Comparison of ENCODE assay signal across 13 mouse cellular contexts in genomic region chr4:129384440-129384839, GRCm38 (mm10). TPM values are rescaled to one million over a fixed set of nuclear protein-coding genes. Genes with fewer than 3 reads are reported as not detected.
DNase-seq lines count a peak whose midpoint lies in the region; ATAC-seq and TF ChIP-seq lines count a peak whose summit lies in the region.
"Had no signal": no experiment of that assay in that cellular context is flagged by ENCODE, and none has a peak within 500 bp of the region (broad histone marks: within the 10 kb centered on the region; RNA-seq: fewer than 3 reads in every experiment).

No protein-coding gene starts in this region.

- no peak overlapping the region for H3K4me3 ChIP-seq in liver, adult 2 months (ENCODE audit: insufficient read depth, low read depth, low read length)
- no peak overlapping the region for H3K4me3 ChIP-seq in liver, embryonic 11.5 days (ENCODE audit: low read depth, low read length)
- H3K4me3 ChIP-seq in heart, embryonic 13.5 days, result no peak overlapping the region
- H3K4me3 ChIP-seq in kidney, embryonic 15.5 days (replicated peaks), result no peak overlapping the region
- H3K4me3 ChIP-seq: embryonic facial prominence, embryonic 15.5 days; limb, embryonic 15.5 days had no signal

- H3K27me3 ChIP-seq in liver, adult 2 months (ENCODE audit: control insufficient read depth, insufficient read depth, low read length), result no peaks in the 10 kb centered on the region
- peaks cover 4% of the 10 kb centered on the region; the same call in 1 of the 2 replicates for H3K27me3 ChIP-seq in liver, embryonic 11.5 days (replicated peaks; ENCODE audit: control insufficient read depth, insufficient read depth, low read length)
- H3K27me3 ChIP-seq in heart, embryonic 13.5 days (replicated peaks), result peaks cover 5% of the 10 kb centered on the region; the same call in 1 of the 2 replicates
- H3K27me3 ChIP-seq in kidney, embryonic 15.5 days, result no peaks in the 10 kb centered on the region
- H3K27me3 ChIP-seq: embryonic facial prominence, embryonic 15.5 days; limb, embryonic 15.5 days had no signal

- DNase-seq in liver, adult 2 months (ENCODE audit: extremely low read depth, low read depth, low spot score), result peak; percentile 53
- no peak for DNase-seq in liver, embryonic 11.5 days (ENCODE audit: low spot score)
- DNase-seq in lung, postnatal 4 days, result peak; percentile 64 to 82
- DNase-seq in spleen, postnatal 14 days (ENCODE audit: low spot score in 2 of 2), result no peak
- DNase-seq in retina, postnatal 1 day, result no peak
- no peak for DNase-seq in layer of hippocampus, adult 8-10 months (ENCODE audit: low spot score in 2 of 2)
- DNase-seq: adrenal gland, adult 8-10 months; cerebellum, adult 2 months; thymus, postnatal 4 days had no signal

- 29% methylated on average over 6 of the region's 6 CpGs for WGBS in liver, adult 2 months
- 32% methylated on average over 6 of the region's 6 CpGs for WGBS in liver, embryonic 11.5 days
- 16% methylated on average over 6 of the region's 6 CpGs for WGBS in heart, embryonic 13.5 days
- WGBS in kidney, embryonic 15.5 days, result 14% methylated on average over 6 of the region's 6 CpGs

- no peak for TF ChIP-seq POLR2A in liver, adult 2 months (IDR thresholded peaks at IDR 0.05; ENCODE audit: extremely low read depth, insufficient read depth, low read length)

- peak overlapping the region; percentile 62; the same call in 1 of the 2 replicates for H3K27ac ChIP-seq in liver, adult 2 months (replicated peaks; ENCODE audit: insufficient read depth, low read depth, low read length)
- no peak overlapping the region; the same call in 1 of the 2 replicates for H3K27ac ChIP-seq in liver, embryonic 11.5 days (ENCODE audit: low read depth, low read length)
- H3K27ac ChIP-seq in heart, embryonic 13.5 days (replicated peaks), result peak overlapping the region; percentile 53; the same call in 1 of the 2 replicates
- peak overlapping the region; percentile 79 for H3K27ac ChIP-seq in kidney, embryonic 15.5 days
- H3K27ac ChIP-seq: embryonic facial prominence, embryonic 15.5 days; limb, embryonic 15.5 days had no signal

- TF ChIP-seq CTCF in liver, adult 2 months (IDR thresholded peaks at IDR 0.05; ENCODE audit: low read depth, low read length), result no peak

- no peaks in the 10 kb centered on the region for H3K79me2 ChIP-seq in liver, adult 2 months (ENCODE audit: control insufficient read depth, insufficient read depth, low read length)

- no peaks in the 10 kb centered on the region for H3K4me1 ChIP-seq in liver, adult 2 months (ENCODE audit: control insufficient read depth, insufficient read depth, low read length)
- H3K4me1 ChIP-seq in liver, embryonic 11.5 days (replicated peaks; ENCODE audit: control insufficient read depth, insufficient read depth, low read length), result peaks cover 12% of the 10 kb centered on the region
- peaks cover 5% of the 10 kb centered on the region; the same call in 1 of the 2 replicates for H3K4me1 ChIP-seq in heart, embryonic 13.5 days
- peaks cover 9% of the 10 kb centered on the region; the same call in 1 of the 2 replicates for H3K4me1 ChIP-seq in kidney, embryonic 15.5 days
- H3K4me1 ChIP-seq: embryonic facial prominence, embryonic 15.5 days; limb, embryonic 15.5 days had no signal

- no peak for ATAC-seq in liver, embryonic 11.5 days (replicated peaks; ENCODE audit: low FRiP score)
- ATAC-seq in heart, embryonic 13.5 days (ENCODE audit: extremely low read depth, insufficient number of reproducible peaks, low FRiP score, low TSS enrichment), result no peak
- ATAC-seq in kidney, embryonic 15.5 days (replicated peaks; ENCODE audit: low FRiP score), result peak; percentile 85

- no peak overlapping the region for H3K9ac ChIP-seq in liver, adult 2 months (ENCODE audit: low read depth, low read length)
- H3K9ac ChIP-seq in liver, embryonic 11.5 days (ENCODE audit: low read depth, low read length), result no peak overlapping the region
- H3K9ac ChIP-seq in heart, embryonic 13.5 days, result no peak overlapping the region
- H3K9ac ChIP-seq in kidney, embryonic 15.5 days, result no peak overlapping the region
- H3K9ac ChIP-seq: embryonic facial prominence, embryonic 15.5 days; limb, embryonic 15.5 days had no signal

- H3K4me2 ChIP-seq in liver, embryonic 11.5 days, result no peak overlapping the region
- H3K4me2 ChIP-seq in heart, embryonic 13.5 days, result no peak overlapping the region
- H3K4me2 ChIP-seq in kidney, embryonic 15.5 days, result peak overlapping the region; percentile 8; the same call in 1 of the 2 replicates
- H3K4me2 ChIP-seq: embryonic facial prominence, embryonic 15.5 days; limb, embryonic 15.5 days had no signal

- no peaks in the 10 kb centered on the region for H3K9me3 ChIP-seq in liver, embryonic 11.5 days (ENCODE audit: control insufficient read depth, low read length)
- no peaks in the 10 kb centered on the region for H3K9me3 ChIP-seq in heart, embryonic 13.5 days
- H3K9me3 ChIP-seq in kidney, embryonic 15.5 days (replicated peaks), result no peaks in the 10 kb centered on the region
- H3K9me3 ChIP-seq: embryonic facial prominence, embryonic 15.5 days; limb, embryonic 15.5 days had no signal

- H3K36me3 ChIP-seq in liver, adult 2 months (ENCODE audit: control insufficient read depth, insufficient read depth, low read length), result no peaks in the 10 kb centered on the region
- no peaks in the 10 kb centered on the region for H3K36me3 ChIP-seq in liver, embryonic 11.5 days (ENCODE audit: control insufficient read depth, insufficient read depth, low read length)
- H3K36me3 ChIP-seq in heart, embryonic 13.5 days, result no peaks in the 10 kb centered on the region
- no peaks in the 10 kb centered on the region for H3K36me3 ChIP-seq in kidney, embryonic 15.5 days
- H3K36me3 ChIP-seq: embryonic facial prominence, embryonic 15.5 days; limb, embryonic 15.5 days had no signal

RNA-seq across cellular contexts. Expression of gene Zbtb8a, which starts 6.5 kb away (rescaled TPM):
- total RNA-seq in liver, adult 2 months (2014; rRNA removed), result 1.3 and 1.7 TPM in 2 replicates
- 1.6 and 1.7 TPM in 2 replicates for polyA plus RNA-seq in liver, adult 2 months (2012; rRNA removed)
- 4.2 and 4.8 TPM in 2 replicates for polyA plus RNA-seq in liver, embryonic 11.5 days (2014; fragmentation: Nextera tagmentation; extraction: Ambion mirVana)
- 9.9 and 11.0 TPM in 2 replicates for polyA plus RNA-seq in heart, embryonic 13.5 days (2015; fragmentation: Nextera tagmentation; extraction: Ambion mirVana)
- 15.7 and 18.0 TPM in 2 replicates for polyA plus RNA-seq in kidney, embryonic 15.5 days (2015; fragmentation: Nextera tagmentation; extraction: Ambion mirVana)
- total RNA-seq in layer of hippocampus, adult 8-10 months (2022), result 1 to 10 TPM; 2.5 to 4.5 (median 2.9) TPM

RNA-seq across cellular contexts. Expression of gene Zbtb8os, which starts 48.9 kb away (rescaled TPM):
- 24.7 and 32.8 TPM in 2 replicates for total RNA-seq in liver, adult 2 months (2014; rRNA removed)
- polyA plus RNA-seq in liver, adult 2 months (2012; rRNA removed), result 14.7 and 16.7 TPM in 2 replicates
- polyA plus RNA-seq in liver, embryonic 11.5 days (2014; fragmentation: Nextera tagmentation; extraction: Ambion mirVana), result 42.2 and 53.9 TPM in 2 replicates
- 36.6 and 45.0 TPM in 2 replicates for polyA plus RNA-seq in heart, embryonic 13.5 days (2015; fragmentation: Nextera tagmentation; extraction: Ambion mirVana)
- 46.9 and 47.5 TPM in 2 replicates for polyA plus RNA-seq in kidney, embryonic 15.5 days (2015; fragmentation: Nextera tagmentation; extraction: Ambion mirVana)
- total RNA-seq in layer of hippocampus, adult 8-10 months (2022), result 10 to 100 TPM; 30.7 to 32.4 (median 31.6) TPM

RNA-seq across cellular contexts. Expression of gene Rbbp4, which starts 49.3 kb away (rescaled TPM):
- 40.3 and 47.2 TPM in 2 replicates for total RNA-seq in liver, adult 2 months (2014; rRNA removed)
- 15.1 and 17.2 TPM in 2 replicates for polyA plus RNA-seq in liver, adult 2 months (2012; rRNA removed)
- 318 and 355 TPM in 2 replicates for polyA plus RNA-seq in liver, embryonic 11.5 days (2014; fragmentation: Nextera tagmentation; extraction: Ambion mirVana)
- 279 and 297 TPM in 2 replicates for polyA plus RNA-seq in heart, embryonic 13.5 days (2015; fragmentation: Nextera tagmentation; extraction: Ambion mirVana)
- 430 and 490 TPM in 2 replicates for polyA plus RNA-seq in kidney, embryonic 15.5 days (2015; fragmentation: Nextera tagmentation; extraction: Ambion mirVana)
- total RNA-seq in layer of hippocampus, adult 8-10 months (2022), result 100 to 1,000 TPM; 114 to 129 (median 116) TPM

RNA-seq across cellular contexts. Expression of gene Zbtb8b, which starts 56.2 kb away (rescaled TPM):
- 0.07 TPM in 1 of 2 replicates, not detected in the other for total RNA-seq in liver, adult 2 months (2014; rRNA removed)
- 0.04 TPM in 1 of 2 replicates, not detected in the other for polyA plus RNA-seq in liver, adult 2 months (2012; rRNA removed)
- 2.4 and 2.8 TPM in 2 replicates for polyA plus RNA-seq in liver, embryonic 11.5 days (2014; fragmentation: Nextera tagmentation; extraction: Ambion mirVana)
- polyA plus RNA-seq in heart, embryonic 13.5 days (2015; fragmentation: Nextera tagmentation; extraction: Ambion mirVana), result 3.9 and 4.7 TPM in 2 replicates
- polyA plus RNA-seq in kidney, embryonic 15.5 days (2015; fragmentation: Nextera tagmentation; extraction: Ambion mirVana), result 4.1 and 4.9 TPM in 2 replicates
- 1 to 10 TPM; 3.4 to 4.6 (median 4.0) TPM for total RNA-seq in layer of hippocampus, adult 8-10 months (2022)

Comparison
In these comparisons a context has a peak if more than half of its experiments do, and no peak if none do; other contexts are left out.
1. DNase-seq: peak in liver, adult 2 months (single experiment) and lung, postnatal 4 days (2 of 2); none in liver, embryonic 11.5 days (single experiment), spleen, postnatal 14 days (0 of 2), retina, postnatal 1 day (single experiment) and layer of hippocampus, adult 8-10 months (0 of 2).
2. RNA of gene Rbbp4, which starts 49.3 kb away (polyA plus RNA-seq): 430 to 490 TPM in kidney, embryonic 15.5 days, 318 to 355 TPM in liver, embryonic 11.5 days and 279 to 297 TPM in heart, embryonic 13.5 days; 15.1 to 17.2 TPM in liver, adult 2 months; every median in the first group is over 10 times any median in the second.